Comparison of ENCODE assay signal across 26 mouse cellular contexts in genomic region chr8:32958855-32959254, GRCm38 (mm10).
DNase-seq lines count a peak whose midpoint lies in the region; ATAC-seq and TF ChIP-seq lines count a peak whose summit lies in the region.
"Had no signal": no experiment of that assay in that cellular context is flagged by ENCODE, and none has a peak within 500 bp of the region (broad histone marks: within the 10 kb centered on the region; RNA-seq: fewer than 3 reads in every experiment).

No protein-coding gene starts in this region.

- H3K4me3 ChIP-seq in hindbrain, embryonic 11.5 days (ENCODE audit: low read depth, low read length) = no peak overlapping the region
- no peak overlapping the region for H3K4me3 ChIP-seq in hindbrain, embryonic 10.5 days
- H3K4me3 ChIP-seq in embryonic facial prominence, embryonic 15.5 days (replicated peaks) = no peak overlapping the region
- no peak overlapping the region for H3K4me3 ChIP-seq in forebrain, postnatal 0 days (ENCODE audit: low read depth, low read length)
- H3K4me3 ChIP-seq in midbrain, embryonic 14.5 days (replicated peaks; ENCODE audit: low read depth, low read length) = no peak overlapping the region
- H3K4me3 ChIP-seq in lung, postnatal 0 days (ENCODE audit: low read depth, low read length) = no peak overlapping the region
- H3K4me3 ChIP-seq in liver, embryonic 11.5 days (ENCODE audit: low read depth, low read length) = no peak overlapping the region
- H3K4me3 ChIP-seq: embryonic facial prominence, embryonic 12.5 days; hindbrain, embryonic 15.5 days; kidney, embryonic 15.5 days; left cerebral cortex, adult 2 months; limb, embryonic 10.5 days; neural tube, embryonic 15.5 days; stomach, embryonic 15.5 days had no signal

- no peaks in the 10 kb centered on the region; the same call in 1 of the 2 replicates for H3K9me3 ChIP-seq in hindbrain, embryonic 11.5 days (ENCODE audit: control insufficient read depth, low read length)
- peaks cover 8% of the 10 kb centered on the region; the same call in 1 of the 2 replicates for H3K9me3 ChIP-seq in hindbrain, embryonic 10.5 days
- H3K9me3 ChIP-seq in embryonic facial prominence, embryonic 15.5 days (replicated peaks) = 0 out of 2 replicates have a peak, but pooled peaks cover 3% of the 10 kb centered on the region
- H3K9me3 ChIP-seq in forebrain, postnatal 0 days (ENCODE audit: low read length) = no peaks in the 10 kb centered on the region
- H3K9me3 ChIP-seq in midbrain, embryonic 14.5 days (ENCODE audit: control insufficient read depth, low read length) = no peaks in the 10 kb centered on the region
- H3K9me3 ChIP-seq in lung, postnatal 0 days (ENCODE audit: low read length) = no peaks in the 10 kb centered on the region
- H3K9me3 ChIP-seq in liver, embryonic 11.5 days (ENCODE audit: control insufficient read depth, low read length) = no peaks in the 10 kb centered on the region; the same call in 1 of the 2 replicates
- H3K9me3 ChIP-seq: hindbrain, embryonic 15.5 days; kidney, embryonic 15.5 days; limb, embryonic 10.5 days; neural tube, embryonic 15.5 days; stomach, embryonic 15.5 days had no signal

- H3K9ac ChIP-seq in hindbrain, embryonic 11.5 days (ENCODE audit: low read depth, low read length) = no peak overlapping the region
- no peak overlapping the region for H3K9ac ChIP-seq in embryonic facial prominence, embryonic 15.5 days
- no peak overlapping the region for H3K9ac ChIP-seq in forebrain, postnatal 0 days
- no peak overlapping the region for H3K9ac ChIP-seq in midbrain, embryonic 14.5 days (replicated peaks; ENCODE audit: low read length)
- no peak overlapping the region for H3K9ac ChIP-seq in lung, postnatal 0 days (replicated peaks; ENCODE audit: low read depth)
- H3K9ac ChIP-seq in liver, embryonic 11.5 days (ENCODE audit: low read depth, low read length) = no peak overlapping the region
- H3K9ac ChIP-seq: embryonic facial prominence, embryonic 12.5 days; hindbrain, embryonic 15.5 days; kidney, embryonic 15.5 days; liver, postnatal 0 days; neural tube, embryonic 15.5 days; stomach, embryonic 15.5 days had no signal

- DNase-seq in hindbrain, embryonic 11.5 days (ENCODE audit: low spot score) = no peak
- DNase-seq in hindbrain, embryonic 10.5 days (ENCODE audit: low spot score) = no peak
- peak; percentile 78 for DNase-seq in forebrain, postnatal 0 days
- peak; percentile 39 for DNase-seq in midbrain, embryonic 14.5 days
- DNase-seq in lung, postnatal 0 days (ENCODE audit: low spot score) = no peak
- no peak for DNase-seq in retina, embryonic 14.5 days (ENCODE audit: low spot score)
- DNase-seq in liver, embryonic 11.5 days (ENCODE audit: low spot score) = no peak
- DNase-seq: adrenal gland, postnatal 25 days; cerebellum, adult 9-10 months; gastrocnemius, postnatal 10 days; heart, adult 11 months; kidney, postnatal 4 days; liver, postnatal 0 days; lung, postnatal 10 days; thymus, postnatal 4 days had no signal

- H3K4me1 ChIP-seq in hindbrain, embryonic 11.5 days (replicated peaks; ENCODE audit: control insufficient read depth, insufficient read depth, low read length) = no peaks in the 10 kb centered on the region
- no peaks in the 10 kb centered on the region for H3K4me1 ChIP-seq in hindbrain, embryonic 10.5 days (replicated peaks)
- H3K4me1 ChIP-seq in embryonic facial prominence, embryonic 15.5 days = no peaks in the 10 kb centered on the region
- peaks cover 15% of the 10 kb centered on the region for H3K4me1 ChIP-seq in forebrain, postnatal 0 days (ENCODE audit: insufficient read depth)
- no peaks in the 10 kb centered on the region for H3K4me1 ChIP-seq in midbrain, embryonic 14.5 days (ENCODE audit: control insufficient read depth, insufficient read depth, low read length)
- H3K4me1 ChIP-seq in lung, postnatal 0 days (ENCODE audit: insufficient read depth, low read depth, low read length) = no peaks in the 10 kb centered on the region
- no peaks in the 10 kb centered on the region for H3K4me1 ChIP-seq in liver, embryonic 11.5 days (replicated peaks; ENCODE audit: control insufficient read depth, insufficient read depth, low read length)
- H3K4me1 ChIP-seq: embryonic facial prominence, embryonic 12.5 days; hindbrain, embryonic 15.5 days; kidney, embryonic 15.5 days; limb, embryonic 10.5 days; neural tube, embryonic 15.5 days; stomach, embryonic 15.5 days had no signal

- no peaks in the 10 kb centered on the region for H3K27me3 ChIP-seq in hindbrain, embryonic 11.5 days (ENCODE audit: control insufficient read depth, insufficient read depth, low read length)
- no peaks in the 10 kb centered on the region for H3K27me3 ChIP-seq in hindbrain, embryonic 10.5 days (ENCODE audit: insufficient read depth, poor library complexity, severe bottlenecking)
- no peaks in the 10 kb centered on the region for H3K27me3 ChIP-seq in embryonic facial prominence, embryonic 15.5 days
- no peaks in the 10 kb centered on the region for H3K27me3 ChIP-seq in forebrain, postnatal 0 days (ENCODE audit: insufficient read depth, low read length)
- H3K27me3 ChIP-seq in midbrain, embryonic 14.5 days (ENCODE audit: control insufficient read depth, insufficient read depth, low read length) = no peaks in the 10 kb centered on the region
- H3K27me3 ChIP-seq in lung, postnatal 0 days (replicated peaks; ENCODE audit: insufficient read depth, low read length) = no peaks in the 10 kb centered on the region
- no peaks in the 10 kb centered on the region for H3K27me3 ChIP-seq in liver, embryonic 11.5 days (replicated peaks; ENCODE audit: control insufficient read depth, insufficient read depth, low read length)
- H3K27me3 ChIP-seq: embryonic facial prominence, embryonic 12.5 days; hindbrain, embryonic 15.5 days; kidney, embryonic 15.5 days; neural tube, embryonic 15.5 days; stomach, embryonic 15.5 days had no signal

- no peak overlapping the region for H3K4me2 ChIP-seq in hindbrain, embryonic 11.5 days (replicated peaks; ENCODE audit: low read depth, low read length)
- no peak overlapping the region for H3K4me2 ChIP-seq in embryonic facial prominence, embryonic 15.5 days (replicated peaks)
- no peak overlapping the region for H3K4me2 ChIP-seq in forebrain, postnatal 0 days (ENCODE audit: low read depth)
- no peak overlapping the region for H3K4me2 ChIP-seq in midbrain, embryonic 14.5 days (ENCODE audit: low read length)
- H3K4me2 ChIP-seq in lung, postnatal 0 days (replicated peaks; ENCODE audit: low read depth, low read length) = no peak overlapping the region
- H3K4me2 ChIP-seq in liver, embryonic 11.5 days = no peak overlapping the region
- H3K4me2 ChIP-seq: embryonic facial prominence, embryonic 12.5 days; heart, embryonic 11.5 days; hindbrain, embryonic 15.5 days; kidney, embryonic 15.5 days; neural tube, embryonic 15.5 days; stomach, embryonic 15.5 days had no signal

- TF ChIP-seq EP300 in lung, postnatal 0 days (IDR thresholded peaks at IDR 0.05) = no peak

- peak; percentile 47; the same call in 1 of the 2 replicates for ATAC-seq in hindbrain, embryonic 11.5 days (ENCODE audit: low FRiP score)
- no peak for ATAC-seq in embryonic facial prominence, embryonic 15.5 days (ENCODE audit: insufficient number of reproducible peaks, low FRiP score, low TSS enrichment, low read depth)
- ATAC-seq in forebrain, postnatal 0 days = peak; percentile 79
- peak; percentile 67 for ATAC-seq in midbrain, embryonic 14.5 days (ENCODE audit: low FRiP score, low TSS enrichment)
- no peak for ATAC-seq in lung, postnatal 0 days
- no peak for ATAC-seq in liver, embryonic 11.5 days (replicated peaks; ENCODE audit: low FRiP score)
- ATAC-seq: CD4-positive, CD25-positive, alpha-beta regulatory T cell, adult 4 months; intestine, postnatal 0 days; liver, postnatal 0 days had no signal

- no peak overlapping the region for H3K27ac ChIP-seq in hindbrain, embryonic 11.5 days (ENCODE audit: low read depth, low read length)
- H3K27ac ChIP-seq in hindbrain, embryonic 10.5 days = no peak overlapping the region
- peak overlapping the region; percentile 17; the same call in 1 of the 2 replicates for H3K27ac ChIP-seq in embryonic facial prominence, embryonic 15.5 days (replicated peaks)
- H3K27ac ChIP-seq in forebrain, postnatal 0 days (ENCODE audit: low read depth, low read length) = peak overlapping the region; percentile 66
- no peak overlapping the region for H3K27ac ChIP-seq in midbrain, embryonic 14.5 days (replicated peaks; ENCODE audit: low read depth, low read length)
- no peak overlapping the region for H3K27ac ChIP-seq in lung, postnatal 0 days (ENCODE audit: low read length)
- no peak overlapping the region for H3K27ac ChIP-seq in liver, embryonic 11.5 days (ENCODE audit: low read depth, low read length)
- H3K27ac ChIP-seq: embryonic facial prominence, embryonic 12.5 days; hindbrain, embryonic 15.5 days; kidney, embryonic 15.5 days; left cerebral cortex, adult 2 months; limb, embryonic 10.5 days; neural tube, embryonic 15.5 days; stomach, embryonic 15.5 days had no signal

- 85% methylated on average over 4 of the region's 4 CpGs for WGBS in hindbrain, embryonic 11.5 days
- 89% methylated on average over 4 of the region's 4 CpGs for WGBS in hindbrain, embryonic 10.5 days
- 62% methylated on average over 4 of the region's 4 CpGs for whole genome bisulfite sequencing in embryonic facial prominence, embryonic 15.5 days
- 24% methylated on average over 4 of the region's 4 CpGs for WGBS in forebrain, postnatal 0 days
- 50% methylated on average over 4 of the region's 4 CpGs for WGBS in midbrain, embryonic 14.5 days
- WGBS in lung, postnatal 0 days = 90% methylated on average over 4 of the region's 4 CpGs
- 85% methylated on average over 4 of the region's 4 CpGs for WGBS in liver, embryonic 11.5 days

- H3K36me3 ChIP-seq in hindbrain, embryonic 11.5 days (ENCODE audit: control insufficient read depth, insufficient read depth, low read length) = no peaks in the 10 kb centered on the region
- H3K36me3 ChIP-seq in hindbrain, embryonic 10.5 days = no peaks in the 10 kb centered on the region
- no peaks in the 10 kb centered on the region for H3K36me3 ChIP-seq in embryonic facial prominence, embryonic 15.5 days
- no peaks in the 10 kb centered on the region for H3K36me3 ChIP-seq in forebrain, postnatal 0 days (ENCODE audit: insufficient read depth)
- H3K36me3 ChIP-seq in midbrain, embryonic 14.5 days (ENCODE audit: control insufficient read depth, insufficient read depth, low read length) = no peaks in the 10 kb centered on the region
- H3K36me3 ChIP-seq in lung, postnatal 0 days (ENCODE audit: insufficient read depth, low read length) = no peaks in the 10 kb centered on the region
- H3K36me3 ChIP-seq in liver, embryonic 11.5 days (ENCODE audit: control insufficient read depth, insufficient read depth, low read length) = no peaks in the 10 kb centered on the region
- H3K36me3 ChIP-seq: embryonic facial prominence, embryonic 12.5 days; hindbrain, embryonic 15.5 days; kidney, embryonic 15.5 days; limb, embryonic 10.5 days; neural tube, embryonic 15.5 days; stomach, embryonic 15.5 days had no signal

- no peak for TF ChIP-seq CTCF in forebrain, postnatal 0 days (IDR thresholded peaks at IDR 0.05; ENCODE audit: low read depth)
- TF ChIP-seq CTCF in lung, postnatal 0 days (IDR thresholded peaks at IDR 0.05) = no peak

Comparison
In these comparisons a context has a peak if more than half of its experiments do, and no peak if none do; other contexts are left out.
1. ATAC-seq: peak in hindbrain, embryonic 11.5 days (single experiment), forebrain, postnatal 0 days (single experiment) and midbrain, embryonic 14.5 days (single experiment); none in embryonic facial prominence, embryonic 15.5 days (single experiment), lung, postnatal 0 days (single experiment) and liver, embryonic 11.5 days (single experiment).
2. DNase-seq: peak in forebrain, postnatal 0 days (single experiment) and midbrain, embryonic 14.5 days (single experiment); none in hindbrain, embryonic 11.5 days (single experiment), hindbrain, embryonic 10.5 days (single experiment), lung, postnatal 0 days (single experiment), retina, embryonic 14.5 days (single experiment) and liver, embryonic 11.5 days (single experiment).
3. H3K27ac ChIP-seq: peak in embryonic facial prominence, embryonic 15.5 days (single experiment) and forebrain, postnatal 0 days (single experiment); none in hindbrain, embryonic 11.5 days (single experiment), hindbrain, embryonic 10.5 days (single experiment), midbrain, embryonic 14.5 days (single experiment), lung, postnatal 0 days (single experiment) and liver, embryonic 11.5 days (single experiment).